Mouse (Mus musculus) spleen, embryonic (tissue): ENCODE measurements around the gene Kiss1r.

ENCODE experiments used
- CTCF ChIA-PET: fragments of 350-600 bp; sonication (Branson Sonifier 250); formaldehyde crosslinking; loops from one replicate; lab custom pipeline; 2022; lab: Charles Lee

Gene Kiss1r

GRCm38 (mm10) chr10:79916808-79917531, at the start of gene Kiss1r:
TSS of gene Kiss1r (plus strand) at chr10:79916971.
- CTCF ChIA-PET: no interaction called here

- CTCF ChIA-PET: interaction anchor here (0.6 kb wide), 1 partner anchor 38 kb away, joined by 3 read pairs; no protein-coding TSS in a partner anchor
Measured at GRCm38 (mm10) chr10:79871845-79872244, 44.9 kb upstream of the Kiss1r start.

DNA sequence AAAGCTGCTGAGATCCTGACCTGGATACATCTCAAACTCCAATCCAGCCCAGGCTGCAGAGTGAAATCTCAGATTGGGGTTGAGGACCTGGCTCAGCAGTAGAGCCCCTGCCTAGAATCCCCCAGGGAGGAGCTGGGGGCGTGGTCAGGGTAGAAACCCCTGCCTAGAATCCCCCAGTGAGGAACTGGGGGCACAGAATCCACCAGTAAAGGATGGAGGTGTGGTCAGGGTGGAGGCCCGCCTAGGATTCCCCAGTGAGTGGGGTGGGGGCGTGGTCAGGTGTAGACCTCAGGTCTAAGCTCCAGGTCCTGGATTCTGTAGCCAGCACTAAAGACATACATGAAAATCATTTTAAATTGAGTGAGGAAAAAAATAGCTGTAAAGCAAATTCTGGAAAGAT, 43.9 kb upstream of the Kiss1r start:
- CTCF ChIA-PET: interaction anchor here (0.6 to 1.1 kb wide), 2 partner anchors 13 to 1561 kb away, joined by 3 to 5 read pairs; no protein-coding TSS in a partner anchor

GRCm38 (mm10) chr10:79873313-79873712, 43.5 kb upstream of the Kiss1r start:
- CTCF ChIA-PET: interaction anchor here (0.6 to 1.1 kb wide), 4 partner anchors 10 to 64 kb away, joined by 3 to 4 read pairs (median 3); no protein-coding TSS in a partner anchor

- CTCF ChIA-PET: interaction anchor here (0.6 to 1.1 kb wide), 4 partner anchors 11 to 64 kb away, joined by 3 to 4 read pairs (median 3); no protein-coding TSS in a partner anchor
Measured at GRCm38 (mm10) chr10:79873715-79874289, 43.0 kb upstream of the Kiss1r start.

DNA sequence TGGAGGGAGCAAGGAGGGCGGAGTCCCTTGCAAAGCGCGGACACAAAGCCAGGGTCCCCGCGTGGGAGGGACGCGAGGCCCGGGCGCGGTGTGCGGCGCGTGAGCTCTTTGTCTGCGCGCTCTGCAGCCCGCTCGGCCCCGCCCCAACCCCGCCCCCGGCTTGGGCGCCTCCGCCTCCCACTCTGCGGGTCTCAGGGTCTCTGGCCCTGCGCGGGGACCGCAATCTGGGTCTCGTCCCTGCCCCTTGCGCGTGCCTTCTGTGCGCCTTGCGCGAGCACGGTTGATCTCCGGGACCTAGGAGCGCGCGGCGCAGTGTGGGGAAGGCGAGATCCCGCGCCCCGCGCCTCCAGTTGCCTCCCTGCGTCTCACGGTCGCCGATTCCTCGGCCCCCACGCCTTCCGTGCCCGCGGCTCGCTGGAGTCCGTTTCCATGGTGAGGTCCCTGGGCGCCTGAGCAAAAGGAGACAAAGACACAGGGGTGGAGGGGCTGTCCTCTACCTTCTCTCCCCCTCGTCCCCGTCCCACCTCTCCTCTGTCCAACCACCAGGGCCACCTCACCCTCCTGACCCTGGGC, 42.4 kb upstream of the Kiss1r start, which contains the start of the genes Prtn3 and Plppr3:
Prtn3 (plus strand) TSS at position 187 of the 573 bp plus-strand sequence.
Plppr3 (minus strand) TSS at position 345 of the 573 bp plus-strand sequence.
- CTCF ChIA-PET: interaction anchor here (0.8 kb wide), 1 partner anchor 65 kb away, joined by 4 read pairs; no protein-coding TSS in a partner anchor

GRCm38 (mm10) chr10:79877174-79877573, 39.6 kb upstream of the Kiss1r start:
- CTCF ChIA-PET: interaction anchor here (0.7 kb wide), 1 partner anchor 166 kb away, joined by 3 read pairs; no protein-coding TSS in a partner anchor

DNA sequence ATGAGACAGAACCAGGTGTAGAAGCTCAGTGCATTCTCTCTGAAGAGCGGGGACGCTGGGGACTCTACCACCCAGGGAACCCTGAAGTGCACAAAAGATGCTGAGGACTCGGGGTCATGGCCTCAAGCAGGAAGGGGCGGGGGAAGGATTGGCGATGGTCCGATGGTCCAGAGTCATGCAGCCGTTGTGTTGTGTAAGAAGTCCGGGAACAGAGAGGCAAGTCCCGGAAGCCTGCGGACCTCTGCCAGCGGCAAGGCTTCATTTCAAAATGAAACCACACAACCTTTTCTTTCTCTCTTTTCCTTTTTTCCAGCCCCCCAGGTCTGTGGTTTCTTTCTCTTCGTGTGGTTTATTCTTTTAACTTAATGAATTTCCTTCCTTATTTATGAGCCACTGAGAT, 39.0 kb upstream of the Kiss1r start:
- CTCF ChIA-PET: no interaction called here

GRCm38 (mm10) chr10:79879527-79879926, 37.2 kb upstream of the Kiss1r start:
- CTCF ChIA-PET: no interaction called here

GRCm38 (mm10) chr10:79880721-79881120, 36.0 kb upstream of the Kiss1r start:
- CTCF ChIA-PET: interaction anchor here (0.6 kb wide), 1 partner anchor 10 kb away, joined by 10 read pairs; no protein-coding TSS in a partner anchor

DNA sequence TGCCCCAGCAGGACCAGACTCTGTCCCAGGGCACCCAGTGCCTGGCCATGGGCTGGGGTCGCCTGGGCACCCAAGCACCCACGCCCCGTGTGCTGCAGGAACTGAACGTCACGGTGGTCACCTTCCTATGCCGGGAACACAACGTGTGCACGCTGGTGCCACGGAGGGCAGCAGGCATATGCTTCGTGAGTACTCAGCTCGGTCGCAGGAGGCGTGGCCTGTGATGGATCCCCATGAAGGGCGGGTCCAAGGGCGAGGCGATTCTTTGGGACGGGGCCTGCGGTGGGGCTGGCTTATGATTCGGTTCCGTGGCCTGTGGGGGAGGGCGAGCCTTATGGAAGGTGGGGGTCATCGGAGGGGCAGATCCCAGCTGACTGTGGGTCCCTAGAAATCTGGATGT, 34.8 kb upstream of the Kiss1r start:
- CTCF ChIA-PET: interaction anchor here (0.6 to 0.9 kb wide), 2 partner anchors 42 to 171 kb away, joined by 3 read pairs; no protein-coding TSS in a partner anchor

DNA sequence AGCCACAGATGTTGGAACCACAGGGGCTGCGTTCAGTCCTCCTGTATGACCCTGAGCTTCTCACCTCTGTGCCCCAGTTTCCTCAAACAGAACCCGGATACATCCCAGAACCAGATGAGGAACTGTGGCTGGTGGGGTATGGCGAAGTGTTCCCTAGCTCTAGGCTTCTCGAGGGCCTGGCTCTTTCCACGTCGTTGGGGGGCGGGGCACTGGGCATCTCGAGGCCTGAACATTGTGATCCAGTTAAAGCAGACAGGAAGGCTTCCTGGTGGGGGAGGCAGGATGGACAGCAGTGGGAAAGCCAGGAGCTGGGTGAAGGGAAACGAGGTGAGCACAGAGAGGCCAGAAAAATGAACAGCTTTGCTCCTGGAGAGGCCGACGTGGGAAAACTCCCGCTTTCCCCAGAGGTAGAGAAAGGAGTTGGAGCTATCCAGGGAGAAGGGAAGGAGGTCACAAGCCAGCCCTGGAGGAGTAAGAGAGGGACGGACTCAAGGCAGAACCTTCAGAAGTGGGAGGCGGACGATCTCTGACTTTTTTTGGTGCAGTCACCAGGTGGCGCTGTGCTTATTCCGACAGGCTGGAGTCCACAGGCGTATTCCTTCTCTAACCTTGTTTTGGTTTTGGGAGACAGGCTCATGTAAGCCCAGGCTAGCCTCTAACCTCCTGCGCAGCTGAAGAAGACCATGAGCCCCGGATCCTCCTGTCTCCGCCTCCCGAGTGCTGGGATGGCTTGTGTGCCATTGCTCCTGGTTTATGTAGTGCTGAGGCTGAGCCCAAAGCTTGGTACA, 33.3 kb upstream of the Kiss1r start:
- CTCF ChIA-PET: interaction anchor here (0.5 to 1.6 kb wide), 8 partner anchors 10 to 73 kb away, joined by 3 to 19 read pairs (median 3); no protein-coding TSS in a partner anchor

GRCm38 (mm10) chr10:79884446-79884845, 32.3 kb upstream of the Kiss1r start:
- CTCF ChIA-PET: interaction anchor here (0.7 to 1.6 kb wide), 2 partner anchors 41 to 73 kb away, joined by 3 read pairs; no protein-coding TSS in a partner anchor

GRCm38 (mm10) chr10:79884938-79885337, 31.8 kb upstream of the Kiss1r start:
- CTCF ChIA-PET: interaction anchor here (0.7 kb wide), 1 partner anchor 72 kb away, joined by 3 read pairs; no protein-coding TSS in a partner anchor

GRCm38 (mm10) chr10:79886054-79886453, 30.7 kb upstream of the Kiss1r start, which contains the start of gene Elane:
TSS of gene Elane (plus strand) at chr10:79886247.
- CTCF ChIA-PET: no interaction called here

DNA sequence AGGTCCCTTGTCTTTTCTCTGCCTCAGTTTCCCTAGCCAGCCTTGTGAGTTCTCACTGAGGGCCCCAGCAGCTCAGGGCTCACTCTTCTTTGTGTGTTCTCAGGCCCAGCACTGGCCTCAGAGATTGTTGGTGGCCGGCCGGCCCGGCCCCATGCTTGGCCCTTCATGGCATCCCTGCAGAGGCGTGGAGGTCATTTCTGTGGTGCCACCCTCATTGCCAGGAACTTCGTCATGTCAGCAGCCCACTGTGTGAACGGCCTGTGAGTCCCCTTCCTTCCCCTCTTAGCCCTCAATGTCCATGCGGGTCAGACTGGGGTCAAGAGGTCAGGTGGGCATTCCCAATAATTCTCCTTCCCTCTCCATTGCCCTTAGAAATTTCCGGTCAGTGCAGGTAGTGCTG, 30.2 kb upstream of the Kiss1r start:
- CTCF ChIA-PET: interaction anchor here (1.0 kb wide), 1 partner anchor 20 kb away, joined by 3 read pairs; no protein-coding TSS in a partner anchor

DNA sequence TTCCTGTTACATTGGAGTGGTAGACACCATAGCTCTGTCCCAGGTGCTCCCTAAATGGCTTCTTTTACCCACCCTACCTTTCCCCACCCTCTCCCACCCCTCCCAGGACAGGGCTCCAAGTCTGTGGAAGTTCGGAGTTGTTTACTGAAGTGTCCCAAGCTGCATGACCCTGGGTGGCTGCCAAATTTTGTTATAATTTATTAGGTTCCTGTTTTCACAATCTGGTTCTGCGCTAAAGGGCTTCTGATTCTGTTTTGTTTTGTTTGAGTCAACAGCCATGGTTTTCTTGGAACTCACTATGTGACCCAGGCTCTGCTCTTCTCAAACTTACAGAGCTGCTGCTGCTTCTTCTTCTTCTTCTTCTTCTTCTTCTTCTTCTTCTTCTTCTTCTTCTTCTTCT, 27.4 kb upstream of the Kiss1r start:
- CTCF ChIA-PET: no interaction called here

DNA sequence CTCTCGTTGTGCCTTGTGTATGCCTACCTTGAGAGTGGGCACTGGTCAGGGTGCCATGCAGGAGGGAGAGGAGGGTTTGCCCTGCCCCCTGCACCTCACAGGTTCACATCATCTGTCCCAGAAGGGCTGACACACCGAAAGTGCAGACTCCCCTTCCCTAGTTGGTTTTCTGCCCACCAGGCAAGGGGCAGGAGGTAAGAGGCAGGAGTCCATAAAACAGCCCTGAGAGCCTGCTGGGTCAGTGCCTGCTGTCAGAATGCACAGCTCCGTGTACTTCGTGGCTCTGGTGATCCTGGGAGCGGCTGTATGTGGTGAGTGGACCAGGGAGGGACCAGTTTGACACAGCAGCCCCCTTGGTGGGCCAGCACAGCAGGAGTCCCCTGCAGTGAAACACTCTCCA, 26.1 kb upstream of the Kiss1r start, which contains the start of gene Cfd:
Cfd (plus strand) TSS at position 184 of the 400 bp plus-strand sequence.
- CTCF ChIA-PET: interaction anchor here (1.2 kb wide), 1 partner anchor 30 kb away, joined by 3 read pairs; no protein-coding TSS in a partner anchor

DNA sequence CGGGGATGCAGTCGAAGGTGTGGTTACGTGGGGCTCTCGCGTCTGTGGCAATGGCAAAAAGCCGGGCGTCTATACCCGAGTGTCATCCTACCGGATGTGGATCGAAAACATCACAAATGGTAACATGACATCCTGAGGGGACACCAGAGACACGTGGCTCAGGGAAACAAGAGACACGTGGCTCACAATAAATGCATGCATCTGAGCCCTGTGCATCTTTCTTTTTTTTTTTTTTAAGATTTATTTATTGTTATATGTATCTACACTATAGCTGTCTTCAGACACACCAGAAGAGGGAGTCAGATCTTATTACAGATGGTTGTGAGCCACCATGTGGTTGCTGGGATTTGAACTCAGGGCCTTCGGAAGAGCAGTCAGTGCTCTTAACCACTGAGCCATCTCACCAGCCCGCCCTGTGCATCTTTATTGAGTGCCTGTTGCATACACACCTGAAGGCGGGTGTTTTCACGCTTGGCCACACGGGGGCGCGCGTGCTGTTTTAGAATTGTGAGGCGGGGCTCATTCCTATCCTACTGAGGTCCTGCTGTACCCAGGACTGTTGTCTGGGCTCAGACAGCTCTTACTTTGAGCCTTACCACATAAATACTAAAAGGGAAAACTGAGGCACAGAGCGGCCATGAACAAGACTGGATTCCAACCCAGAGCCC, 24.2 kb upstream of the Kiss1r start:
- CTCF ChIA-PET: interaction anchor here (0.5 to 2.2 kb wide), 4 partner anchors 9 to 65 kb away, joined by 3 to 6 read pairs (median 4); no protein-coding TSS in a partner anchor

- CTCF ChIA-PET: interaction anchor here (0.8 kb wide), 1 partner anchor 13 kb away, joined by 3 read pairs; no protein-coding TSS in a partner anchor
Measured at GRCm38 (mm10) chr10:79896306-79896705, 20.5 kb upstream of the Kiss1r start.
